Mouse (Mus musculus) bone marrow, adult 2 months (tissue): Measurements from ENCODE around the gene Cenpc1.

Experiments used
- CTCF ChIP-seq: fragments of 200-500 bp; IDR thresholded peaks from 2 replicates; pipeline ENCODE4 v1.5.1; 2011; ENCODE audit warnings: low read length, control low read depth; ENCODE audit not compliant: control insufficient read depth, insufficient read depth
- POLR2A ChIP-seq: fragments of 200-500 bp; IDR thresholded peaks from 2 replicates; pipeline ENCODE4 v1.6.1; 2011; ENCODE audit warnings: low read depth, mild to moderate bottlenecking, control low read depth, low read length, borderline replicate concordance; ENCODE audit not compliant: control insufficient read depth

DNA sequence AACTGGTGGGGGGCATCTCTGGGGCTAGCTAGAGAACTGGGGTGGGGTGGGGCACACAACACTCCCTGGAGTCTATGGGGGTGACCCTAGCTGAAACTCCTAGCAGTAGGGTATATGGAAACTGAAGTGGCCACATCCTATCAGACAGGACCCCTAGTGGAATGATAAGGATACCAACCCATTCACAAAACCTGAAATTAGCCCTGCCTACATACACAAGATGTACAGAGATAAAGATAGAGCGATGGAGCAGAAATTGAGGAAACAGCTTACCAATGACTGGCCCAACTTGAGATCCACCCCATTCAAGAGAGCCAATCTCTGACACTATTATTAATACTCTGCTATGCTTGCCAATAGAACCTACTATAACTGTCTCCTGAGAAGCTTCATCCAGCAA lies 1.9 kb downstream of the Cenpc1 start:
- TF ChIP-seq CTCF: no peak
- no peak for TF ChIP-seq POLR2A
